Mouse (Mus musculus) c-Kit-positive CD71-negative TER-119-negative erythroid progenitor cells, embryonic 14.5 days (primary cell): ENCODE measurements around the gene Hsdl1.
A peak's percentile ranks its signal among the peaks of the same experiment; 100 is the strongest.

ENCODE experiments used
- DNase-seq: peaks from one replicate; pipeline ENCODE4 v3.0.0-alpha.2; 2013; ENCODE audit warnings: low read depth

The Hsdl1 gene

DNA sequence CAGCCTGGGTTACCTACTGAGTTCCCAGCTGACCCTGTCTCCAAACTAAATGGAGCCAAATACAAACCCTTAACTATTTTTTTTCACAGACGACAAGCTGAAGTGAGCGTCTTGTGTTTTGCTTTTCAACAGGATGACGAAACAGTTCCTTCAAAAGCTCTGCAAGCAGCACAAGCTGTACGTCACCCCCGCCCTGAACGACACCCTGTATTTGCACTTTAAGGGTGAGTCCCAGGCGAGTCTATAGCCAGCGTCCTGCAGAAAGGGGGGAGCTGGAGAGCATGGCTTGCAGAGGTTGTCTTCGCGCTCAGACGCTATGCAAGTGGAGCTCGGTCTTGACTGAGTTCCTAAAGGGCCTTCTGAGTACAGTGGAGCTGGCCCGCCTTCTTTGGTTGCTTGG is 4.1 kb upstream of the Hsdl1 start:
- no peak for DNase-seq

DNA sequence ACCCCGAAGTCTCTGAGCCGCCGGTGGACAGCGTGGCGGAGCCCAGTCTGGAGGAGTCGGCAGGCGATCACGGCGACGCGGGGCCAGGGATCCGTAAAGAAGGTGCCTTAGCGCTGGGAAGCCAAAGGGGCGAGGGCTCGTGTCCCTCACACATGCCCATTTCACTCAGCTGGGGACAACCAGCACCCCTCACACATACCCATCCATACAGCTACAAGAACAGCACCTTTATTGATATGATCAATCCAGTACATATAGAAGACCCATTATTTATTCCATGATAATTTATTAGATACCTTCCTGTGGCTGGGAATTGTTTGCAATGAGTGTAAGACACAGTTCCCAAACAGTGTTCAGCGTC is 363 bp upstream of the Hsdl1 start:
- no peak for DNase-seq

DNA sequence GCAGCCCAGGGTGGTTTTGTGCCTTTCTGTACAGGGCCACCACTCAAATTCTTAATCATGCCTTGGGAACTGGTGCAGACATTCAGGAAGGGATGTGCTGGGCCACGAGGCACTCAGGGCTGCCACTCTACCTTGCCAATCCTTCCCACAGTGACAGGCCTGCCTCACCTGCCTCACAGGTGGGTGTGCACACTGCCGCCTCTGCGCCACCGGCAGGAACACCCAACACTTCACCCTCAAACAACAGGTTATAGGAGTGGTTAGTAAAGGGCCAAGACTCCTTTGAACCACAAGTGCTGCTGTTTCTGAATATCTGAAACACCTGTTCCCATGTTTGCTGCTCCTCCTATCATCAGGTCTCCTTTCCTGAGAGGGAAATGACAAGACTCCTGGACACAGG is 2.6 kb downstream of the Hsdl1 start:
- DNase-seq: no peak

DNA sequence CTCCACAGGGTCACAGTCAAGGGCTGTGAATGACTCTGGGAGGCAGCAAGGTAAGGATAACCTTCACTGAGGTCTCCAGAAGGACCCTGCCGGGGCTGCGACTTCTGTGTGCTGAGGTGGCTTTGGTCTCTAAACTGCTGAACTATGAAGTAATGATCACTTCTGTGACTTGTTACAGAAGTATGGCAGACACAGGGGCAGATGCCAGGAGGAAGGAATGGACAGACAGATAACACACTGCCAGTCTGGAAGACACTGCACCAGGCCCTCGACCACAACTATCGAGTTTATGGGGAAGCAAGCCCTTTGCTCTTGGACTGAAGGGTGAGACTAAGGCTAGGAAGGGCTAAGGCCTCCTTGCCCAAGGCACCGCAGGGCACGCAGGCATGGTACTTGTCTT is 3.8 kb downstream of the Hsdl1 start:
- DNase-seq: no peak

DNA sequence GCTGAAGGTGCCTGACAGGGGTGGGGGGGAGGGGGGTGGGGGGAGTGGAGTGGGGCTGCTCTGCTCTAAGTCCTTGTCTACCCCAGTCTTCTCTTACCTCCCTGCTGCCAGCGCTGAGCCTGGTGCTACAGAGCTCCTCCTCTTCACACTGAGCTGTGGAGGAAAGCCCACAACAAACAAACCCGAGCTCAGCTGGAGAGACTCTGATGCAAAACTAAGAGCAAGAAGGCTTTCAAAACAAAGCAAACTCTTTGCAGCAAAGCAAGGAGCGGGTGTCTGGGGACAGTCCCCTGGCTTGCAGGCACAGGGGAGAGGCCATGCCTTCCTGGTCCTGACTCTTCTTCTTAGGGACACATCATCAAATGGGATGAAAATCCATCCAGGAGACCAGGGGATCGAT is 5.1 kb downstream of the Hsdl1 start:
- DNase-seq: no peak

DNA sequence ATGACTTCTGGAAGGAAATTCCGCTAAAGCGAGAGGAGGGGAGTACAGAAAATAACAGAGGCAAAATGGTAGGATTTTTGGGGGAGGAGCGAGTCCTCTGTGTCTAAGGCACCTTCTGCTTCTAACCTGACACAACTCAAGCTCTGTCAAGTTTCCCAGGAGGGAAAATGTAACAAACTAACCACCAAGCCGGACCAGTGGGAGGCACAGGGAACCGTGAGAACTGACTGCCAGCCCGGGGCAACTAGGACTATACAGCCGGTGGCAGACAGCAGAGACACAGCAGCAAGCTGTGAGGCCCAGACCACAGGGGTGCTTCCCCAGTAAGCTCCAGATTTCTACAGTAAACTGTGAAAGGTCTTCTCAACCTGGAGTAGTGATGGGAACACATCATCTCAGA is 6.0 kb downstream of the Hsdl1 start:
- DNase-seq: no peak

DNA sequence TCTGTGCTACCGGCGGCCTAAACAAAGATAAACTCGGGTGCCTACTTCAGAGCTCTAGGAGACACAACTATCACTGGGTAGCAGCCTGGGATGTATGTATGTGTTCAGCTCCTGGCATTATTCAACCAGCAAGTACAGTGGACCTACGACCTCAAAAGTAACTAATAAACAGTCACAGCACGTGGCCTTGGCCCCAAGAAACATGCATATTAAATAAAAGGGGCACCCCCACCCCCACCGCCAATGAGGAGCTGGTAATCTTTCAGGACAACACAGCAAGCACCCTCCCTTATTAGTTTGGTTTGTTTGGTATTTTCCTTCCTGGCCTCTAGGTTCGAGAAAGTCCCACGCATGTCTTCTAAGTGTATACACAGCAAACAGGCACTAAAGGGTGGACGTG is 6.7 kb downstream of the Hsdl1 start:
- no peak for DNase-seq

DNA sequence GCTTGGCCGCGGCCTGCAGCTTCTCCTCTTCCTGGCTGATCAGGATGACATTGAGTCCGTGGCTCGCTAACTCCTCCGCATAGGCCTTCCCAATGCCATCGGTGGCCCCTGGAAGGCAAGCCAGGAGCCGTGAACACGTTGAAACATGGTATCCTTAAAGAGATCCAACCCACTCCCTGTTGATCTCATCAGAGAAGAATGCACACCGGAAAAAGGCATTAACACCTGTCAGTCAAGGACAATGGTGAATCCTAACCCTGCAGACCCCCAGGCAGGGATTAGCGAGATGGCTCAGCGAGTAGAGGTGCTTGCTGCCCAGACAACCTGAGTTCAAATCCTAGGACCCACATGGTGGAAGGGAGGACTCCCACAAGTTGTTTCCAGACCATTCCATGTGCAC is 8.6 kb downstream of the Hsdl1 start:
- DNase-seq: no peak

DNA sequence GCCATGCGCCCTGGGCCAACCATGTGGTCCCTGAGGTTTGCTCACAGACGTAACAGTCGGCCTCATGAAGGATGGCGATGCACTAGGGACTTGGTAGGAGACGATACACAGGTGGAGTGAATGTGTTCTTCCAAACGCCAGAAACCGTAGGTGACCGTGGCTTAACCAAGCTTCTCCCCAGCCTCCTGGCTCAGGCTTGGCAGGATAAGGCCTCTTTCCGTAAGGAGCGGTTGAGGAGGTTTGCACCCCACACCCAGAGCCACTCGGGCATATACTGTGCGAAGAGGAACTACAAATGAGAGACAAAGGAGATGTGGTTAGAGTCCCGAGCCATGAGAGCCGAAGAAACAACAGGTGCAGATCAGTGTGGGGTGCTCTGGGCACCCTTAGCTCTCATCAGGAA is 11.1 kb downstream of the Hsdl1 start:
- DNase-seq: no peak

DNA sequence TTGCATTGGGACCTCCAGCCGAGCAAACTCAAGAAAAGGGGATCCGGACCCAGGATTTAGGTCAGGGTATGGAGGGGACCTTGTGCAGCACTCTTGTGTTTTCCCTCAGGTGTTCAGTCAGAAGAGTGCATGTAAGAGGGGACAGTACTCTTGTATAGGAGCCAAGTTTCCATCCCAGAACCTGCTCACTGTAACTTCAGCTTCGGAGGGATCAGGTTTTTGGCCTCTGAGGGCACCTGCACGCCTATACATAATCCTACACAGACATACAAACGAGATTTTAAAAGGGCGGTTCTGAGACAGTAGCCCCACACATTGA is 15.6 kb downstream of the Hsdl1 start:
- no peak for DNase-seq

DNA sequence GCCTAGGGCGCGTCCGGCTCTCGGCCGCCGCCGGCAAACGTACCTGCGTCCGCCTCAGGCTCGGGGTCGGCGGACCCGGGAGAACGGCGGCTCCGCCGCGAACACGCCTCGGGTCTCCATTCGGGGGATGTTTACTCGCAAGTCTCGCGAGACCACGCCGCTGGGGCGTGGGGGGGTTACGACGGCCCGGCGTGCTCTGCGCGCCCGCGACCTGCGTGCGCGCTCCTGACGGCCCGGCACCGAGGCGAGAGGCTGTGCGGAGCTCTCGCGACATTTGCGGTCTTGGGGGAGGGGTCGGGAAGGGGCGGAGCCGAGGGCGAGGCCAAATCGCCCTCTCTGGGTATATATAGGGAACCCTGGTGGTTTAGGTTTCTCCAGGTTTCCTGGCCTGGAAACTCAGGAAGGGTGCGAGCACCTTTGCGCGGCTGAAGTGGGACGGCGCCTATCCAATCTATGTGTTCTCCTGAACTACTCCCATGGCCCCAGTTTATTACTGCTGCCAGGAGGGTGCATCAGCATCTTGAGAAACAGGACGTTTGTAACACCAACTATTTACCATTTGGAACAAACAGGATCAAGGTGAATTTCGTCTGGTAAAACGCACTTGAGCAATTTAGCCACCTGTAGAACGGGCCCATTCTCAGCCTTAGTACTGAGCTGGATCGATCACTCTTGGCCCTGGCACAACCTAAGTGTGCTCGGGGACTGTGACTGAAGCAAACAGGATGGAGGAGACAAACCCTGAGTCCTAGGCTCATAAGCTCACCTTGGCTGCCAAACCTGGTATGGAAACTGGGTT is 16.2 kb downstream of the Hsdl1 start, which contains the start of gene Mbtps1:
TSS of gene Mbtps1 (minus strand) at position 133 of the 799 bp plus-strand sequence.
- peak; percentile 92 for DNase-seq

DNA sequence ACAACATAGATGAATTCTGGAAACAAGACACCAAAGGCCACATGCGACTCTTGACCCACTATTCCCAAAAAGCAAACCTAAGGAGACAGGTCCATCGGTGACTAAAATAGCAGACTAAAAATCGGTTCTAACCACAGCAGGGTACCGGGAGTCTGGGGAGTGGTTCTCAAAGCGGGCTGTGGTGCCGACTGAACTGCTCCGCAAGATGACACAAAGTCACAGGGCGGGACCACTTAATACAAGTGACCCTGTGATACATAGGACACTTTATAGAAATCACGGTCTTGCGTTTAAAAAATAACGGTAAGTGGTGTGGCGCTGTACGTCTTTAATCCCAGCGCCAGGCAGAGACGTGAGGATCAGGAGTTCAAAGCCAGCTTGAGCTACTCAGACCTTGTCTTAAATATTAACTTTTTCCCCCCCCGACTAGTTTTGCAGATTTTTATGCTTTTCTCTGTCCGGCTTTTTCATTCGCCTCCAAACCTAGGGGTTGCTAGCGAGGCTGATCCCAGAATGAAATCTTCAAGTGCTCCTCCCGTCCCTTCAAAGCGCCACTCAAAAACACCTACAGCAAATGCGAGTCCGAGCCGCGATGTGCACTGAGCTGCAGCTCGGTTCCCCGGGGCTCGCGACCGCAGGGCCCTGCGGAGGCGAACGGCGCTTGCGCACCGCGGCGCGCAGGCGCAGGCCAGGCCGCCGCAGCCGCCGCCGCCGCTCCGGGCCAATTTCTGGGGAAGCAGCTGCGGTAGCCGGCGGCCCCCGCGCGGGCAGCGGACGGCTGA is 17.0 kb downstream of the Hsdl1 start:
- DNase-seq: peak; percentile 43

DNA sequence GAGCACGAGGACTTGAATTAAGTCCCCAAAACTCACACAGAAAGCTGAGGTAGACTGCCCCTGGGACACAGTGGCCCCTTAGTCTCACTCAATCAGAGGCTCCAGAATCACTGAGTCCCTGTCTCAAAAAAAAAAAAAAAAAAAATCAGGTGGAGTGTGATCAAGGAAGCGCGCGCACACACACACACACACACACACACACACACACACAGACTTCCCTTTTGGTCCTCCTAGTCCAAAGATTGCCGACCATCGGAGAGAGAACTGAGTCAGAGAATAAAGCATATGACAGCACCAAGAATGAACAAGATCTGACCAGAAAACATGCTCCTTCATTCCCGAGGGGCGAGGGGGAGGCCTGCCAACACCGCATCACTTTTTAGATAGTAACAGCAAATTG is 17.9 kb downstream of the Hsdl1 start:
- no peak for DNase-seq

DNA sequence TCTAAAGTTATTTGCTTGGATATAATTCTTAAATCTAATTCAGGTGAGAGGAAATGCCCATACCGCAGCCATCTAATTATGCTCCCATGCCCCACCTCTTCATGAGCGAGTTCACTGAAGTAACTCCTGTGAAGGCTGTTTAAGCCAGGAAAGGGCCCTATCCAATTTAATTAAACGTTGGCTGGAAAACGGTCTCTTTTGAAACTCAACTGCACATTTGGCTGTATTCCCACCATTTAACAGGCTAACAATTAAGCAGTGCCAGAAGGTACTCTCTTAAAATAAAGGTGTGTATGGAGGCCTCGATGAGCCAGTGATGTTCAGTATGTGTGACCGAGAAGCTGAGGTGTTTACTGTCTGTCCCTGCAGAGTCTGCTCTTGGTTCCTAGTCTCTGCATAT is 19.1 kb downstream of the Hsdl1 start:
- DNase-seq: no peak

DNA sequence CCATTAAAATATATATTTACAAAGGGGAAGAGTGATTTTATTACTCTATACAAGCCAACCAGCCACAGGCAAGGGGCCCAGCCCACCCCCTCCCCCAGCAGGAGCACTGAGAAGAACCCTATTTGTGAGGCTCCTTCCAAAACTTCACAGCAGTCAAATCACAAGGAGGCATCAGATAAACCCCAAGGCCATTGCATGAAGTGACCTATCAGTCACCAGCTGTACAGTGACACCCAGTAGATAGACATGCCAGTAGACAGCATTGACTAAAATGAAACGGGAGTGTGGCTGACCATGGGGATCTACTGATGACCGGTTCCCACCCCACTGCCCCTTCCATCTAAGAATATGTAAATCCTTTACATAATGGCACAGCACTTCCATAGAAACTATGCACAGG is 22.0 kb downstream of the Hsdl1 start:
- DNase-seq: no peak

DNA sequence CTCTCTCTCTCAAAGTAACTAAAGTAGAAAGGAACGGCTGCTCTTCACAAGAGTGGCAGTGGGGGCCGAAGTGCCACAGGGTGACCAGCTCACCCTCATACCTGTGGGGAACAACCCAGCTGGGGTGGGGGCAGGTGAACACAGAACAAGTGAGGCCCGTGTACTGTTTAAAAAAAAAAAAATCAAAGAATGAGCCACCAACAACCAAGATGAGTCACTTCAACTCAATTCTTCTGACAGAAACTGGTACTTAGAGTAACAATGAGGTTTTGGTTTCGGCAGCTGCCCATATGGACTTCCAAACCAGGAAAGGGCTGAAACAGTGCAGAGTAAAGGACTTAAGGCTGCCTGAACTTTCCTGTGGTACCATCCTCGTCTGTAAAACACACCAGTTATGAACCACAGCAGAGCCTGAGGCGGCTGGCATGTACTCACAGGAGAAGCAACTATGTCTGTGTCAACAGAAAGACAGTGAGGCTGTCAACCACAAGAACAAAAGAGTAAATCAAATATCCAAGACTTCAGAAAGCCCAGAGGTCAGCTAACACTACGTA is 26.3 kb downstream of the Hsdl1 start:
- no peak for DNase-seq

DNA sequence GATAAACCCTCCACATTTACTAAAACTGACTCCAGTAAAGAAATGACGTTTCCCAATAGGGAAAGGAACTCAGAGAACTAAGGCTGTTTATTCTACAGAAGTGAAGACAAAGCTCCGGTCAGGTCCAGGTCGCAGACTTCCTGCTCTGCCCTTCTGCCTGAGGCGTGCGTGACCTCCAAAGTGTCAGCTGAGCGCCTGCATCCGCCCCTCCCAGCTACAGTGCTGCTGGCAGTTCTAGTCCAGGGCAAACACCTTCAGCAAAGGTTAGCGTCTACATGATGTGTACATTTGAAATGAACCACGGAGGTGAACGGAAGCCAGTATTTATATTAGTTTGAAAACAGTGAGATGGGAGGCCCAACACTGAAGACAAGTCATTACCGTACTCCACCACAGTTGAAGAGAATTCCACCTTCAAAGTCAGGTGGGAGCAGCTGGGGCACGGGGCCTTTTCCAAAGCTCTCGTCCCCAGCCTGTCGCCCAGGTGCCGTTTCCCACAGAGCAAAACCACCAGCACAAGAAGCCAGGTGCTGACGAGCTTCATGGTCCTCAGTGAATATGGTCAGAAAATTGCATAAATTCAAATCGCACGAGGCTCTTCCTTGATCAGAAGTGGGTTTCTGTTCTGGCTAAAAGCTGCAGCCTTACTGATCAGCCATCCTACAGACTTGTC is 27.8 kb downstream of the Hsdl1 start:
- DNase-seq: no peak

DNA sequence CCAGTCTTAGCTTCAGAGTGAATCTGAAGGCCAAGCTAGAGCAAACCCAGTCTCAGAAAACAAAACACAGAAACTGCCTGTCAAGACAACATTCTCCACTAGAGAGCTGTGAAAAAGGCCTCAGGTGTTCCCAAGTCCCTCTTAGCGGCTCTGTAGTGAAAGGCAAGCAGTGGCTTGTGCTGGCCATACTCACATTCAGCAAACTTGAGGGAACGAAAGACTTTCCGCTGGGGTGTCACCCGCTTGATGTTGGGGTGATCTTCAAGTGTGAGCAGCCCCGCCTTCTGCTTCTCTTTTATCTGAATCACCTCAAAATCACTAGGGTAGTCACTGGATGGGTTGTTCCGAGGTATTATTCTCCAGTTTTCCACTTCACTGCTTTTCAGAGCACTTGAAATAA is 29.2 kb downstream of the Hsdl1 start:
- no peak for DNase-seq

DNA sequence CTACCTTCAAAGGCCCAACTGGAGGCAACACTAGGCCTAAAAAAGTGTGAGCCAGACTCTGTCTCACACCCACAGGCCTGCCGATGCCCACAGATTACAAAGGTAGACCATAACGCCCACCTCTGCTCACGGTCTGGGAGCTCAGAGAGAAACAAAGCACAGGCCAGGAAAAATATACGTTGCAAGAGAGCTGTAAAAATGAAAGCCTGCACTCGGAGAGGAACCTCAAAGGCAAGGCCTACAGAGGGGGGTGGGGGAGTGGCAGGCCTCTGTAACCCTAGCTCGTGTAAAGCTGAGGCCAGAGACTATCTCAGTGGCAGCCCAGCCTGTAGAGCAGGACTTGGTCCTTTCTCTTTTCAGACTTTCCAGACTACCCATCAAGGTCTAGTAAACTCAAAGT is 29.8 kb downstream of the Hsdl1 start:
- DNase-seq: no peak

DNA sequence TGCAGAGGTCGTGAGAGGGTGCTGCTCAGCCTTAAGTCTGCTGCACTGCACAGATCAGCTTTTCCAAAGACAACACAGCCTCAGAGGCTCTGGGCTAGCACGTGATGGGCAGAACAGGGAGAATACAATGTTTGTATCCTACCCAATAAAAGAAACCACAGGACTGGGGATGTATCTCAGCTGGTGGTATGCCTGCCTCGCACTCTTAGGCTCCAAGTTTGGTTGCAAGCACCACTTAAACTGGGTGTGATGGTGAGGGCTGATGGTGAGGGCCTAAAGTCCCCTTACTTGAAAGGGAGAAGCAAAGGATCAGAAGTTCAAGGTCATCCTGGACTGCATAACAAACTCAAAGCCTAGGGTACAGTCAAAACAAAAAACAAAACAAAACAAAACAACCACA is 30.4 kb downstream of the Hsdl1 start:
- DNase-seq: no peak

DNA sequence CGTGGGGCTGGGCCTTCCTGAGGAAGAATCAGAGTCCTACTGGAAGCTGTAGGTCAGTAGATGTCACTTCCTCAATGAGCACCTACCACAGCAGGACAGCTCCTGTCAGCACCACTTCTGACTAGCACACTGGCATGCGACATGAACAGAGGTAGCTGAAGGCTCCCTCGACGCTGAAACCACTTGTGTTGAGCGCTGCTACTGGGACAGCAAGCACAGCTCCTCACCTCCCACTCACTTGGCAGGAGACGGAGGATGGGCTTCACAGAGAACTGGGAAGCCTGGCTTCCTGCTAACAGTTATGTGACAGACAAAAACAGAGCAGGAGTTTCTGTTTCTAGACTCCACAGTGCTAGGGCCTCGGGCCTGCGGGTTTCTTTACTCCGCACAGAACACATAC is 43.0 kb downstream of the Hsdl1 start:
- no peak for DNase-seq

DNA sequence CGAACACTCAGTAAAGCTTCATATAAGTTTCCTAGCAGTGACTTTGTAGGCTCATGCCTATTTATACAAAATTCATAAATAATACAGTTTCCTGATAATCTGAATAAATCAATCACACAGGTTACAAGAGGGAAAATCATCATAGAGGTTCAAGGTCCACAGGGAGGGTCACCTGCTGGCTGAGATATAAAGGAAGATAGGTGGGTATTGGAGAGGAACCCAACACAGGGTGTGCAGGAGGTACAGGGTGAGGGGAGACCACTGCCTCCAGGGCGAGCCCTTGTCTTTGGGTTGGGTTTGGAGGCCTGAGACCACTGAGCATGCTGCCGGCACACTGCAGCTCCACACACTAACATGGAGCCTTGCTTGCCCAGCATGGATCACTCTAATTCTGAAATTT is 43.6 kb downstream of the Hsdl1 start:
- no peak for DNase-seq

DNA sequence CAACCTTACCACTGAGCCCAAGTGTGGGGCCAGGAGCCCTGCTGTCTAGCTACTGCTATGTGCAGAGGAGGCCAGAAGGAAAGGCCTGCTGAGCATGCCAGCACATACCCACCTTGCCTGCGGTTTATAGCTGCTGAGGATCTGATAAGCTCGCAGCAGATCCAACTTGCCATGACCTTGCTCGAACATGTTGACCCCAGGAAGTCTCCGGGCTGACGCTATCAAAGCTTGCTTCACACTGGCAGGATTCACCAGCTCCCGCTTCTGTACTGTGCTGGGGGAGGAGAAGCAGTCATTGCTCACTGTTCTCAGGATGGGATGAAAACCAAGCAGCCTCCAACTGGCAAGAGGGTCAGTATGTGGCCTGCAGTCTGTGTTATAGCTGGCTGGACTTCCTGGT is 44.0 kb downstream of the Hsdl1 start:
- DNase-seq: no peak
